Mouse (Mus musculus): ENCODE results near the gene Phrf1. TPM values are rescaled to one million over a fixed set of nuclear protein-coding genes. Genes with fewer than 3 reads are reported as not detected.

Gene Phrf1
- polyA plus RNA-seq, 1 experiment from 2014 or later, result 68.9 TPM

DNA sequence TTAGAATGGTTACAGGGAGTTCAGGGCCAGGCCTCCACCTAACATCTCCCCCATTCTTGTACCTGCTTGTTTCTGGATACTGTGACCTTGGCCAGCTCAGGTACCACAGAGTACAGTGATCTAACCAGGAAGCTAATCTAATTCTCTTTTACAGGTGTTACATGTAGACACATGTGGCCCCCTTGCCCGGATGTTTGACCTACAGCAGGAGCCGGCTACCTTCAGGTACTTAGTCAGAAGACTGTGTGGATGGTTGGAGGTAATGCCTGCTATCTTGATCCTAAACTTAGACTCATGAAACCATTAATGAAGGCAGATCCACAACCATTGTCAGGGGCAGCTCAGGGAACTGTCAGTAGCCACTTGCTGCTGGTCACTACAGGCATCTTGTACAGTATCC lies 32.8 kb upstream of the Phrf1 start:
- H3K36me3 ChIP-seq, result peaks cover 24% of the 10 kb centered on the region
- H3K4me1 ChIP-seq, result peaks cover 28% of the 10 kb centered on the region
- no peaks in the 10 kb centered on the region for H3K27me3 ChIP-seq
- no peak overlapping the region for H3K4me2 ChIP-seq
- 91% methylated on average over 2 of the region's 2 CpGs for WGBS
- H3K9ac ChIP-seq, result no peak overlapping the region
- no peak for ATAC-seq (ENCODE audit: insufficient number of reproducible peaks, low FRiP score, low TSS enrichment, low read depth)
- H3K9me3 ChIP-seq, result no peaks in the 10 kb centered on the region
- no peak overlapping the region for H3K4me3 ChIP-seq
- no peak overlapping the region for H3K27ac ChIP-seq

GRCm38 (mm10) chr7:141196619-141197282 lies 31.8 kb upstream of the Phrf1 start:
- peaks cover 14% of the 10 kb centered on the region for H3K36me3 ChIP-seq
- no peaks in the 10 kb centered on the region for H3K27me3 ChIP-seq
- no peak overlapping the region for H3K9ac ChIP-seq
- no peak overlapping the region for H3K4me2 ChIP-seq
- peaks cover 25% of the 10 kb centered on the region for H3K4me1 ChIP-seq
- H3K27ac ChIP-seq, result no peak overlapping the region
- 88% methylated on average over 8 of the region's 8 CpGs for WGBS
- H3K9me3 ChIP-seq, result no peaks in the 10 kb centered on the region
- no peak overlapping the region for H3K4me3 ChIP-seq
- ATAC-seq (ENCODE audit: insufficient number of reproducible peaks, low FRiP score, low TSS enrichment, low read depth), result no peak

- H3K4me1 ChIP-seq, result peaks cover 11% of the 10 kb centered on the region
- no peaks in the 10 kb centered on the region for H3K27me3 ChIP-seq
- H3K27ac ChIP-seq, result no peak overlapping the region
- no peak overlapping the region for H3K9ac ChIP-seq
- H3K4me3 ChIP-seq, result no peak overlapping the region
- no peaks in the 10 kb centered on the region for H3K9me3 ChIP-seq
- ATAC-seq (ENCODE audit: insufficient number of reproducible peaks, low FRiP score, low TSS enrichment, low read depth), result no peak
- 91% methylated on average over 4 of the region's 4 CpGs for WGBS
- H3K36me3 ChIP-seq, result 0 out of 2 replicates have a peak, but pooled peaks cover 8% of the 10 kb centered on the region
- H3K4me2 ChIP-seq, result no peak overlapping the region
Measured at GRCm38 (mm10) chr7:141198121-141198520, 30.5 kb upstream of the Phrf1 start.

GRCm38 (mm10) chr7:141204546-141204945 lies 24.0 kb upstream of the Phrf1 start:
- 72% methylated on average over 3 of the region's 3 CpGs for WGBS
- Histone ChIP-seq H3K9me3 (no peaks in the 10 kb centered on the region), H3K4me2 (no peak overlapping the region), H3K27me3 (no peaks in the 10 kb centered on the region), H3K9ac (no peak overlapping the region), H3K36me3 (0 out of 2 replicates have a peak, but pooled peaks cover 5% of the 10 kb centered on the region), H3K27ac (no peak overlapping the region), H3K4me1 (no peaks in the 10 kb centered on the region), H3K4me3 (no peak overlapping the region)
- ATAC-seq (ENCODE audit: insufficient number of reproducible peaks, low FRiP score, low TSS enrichment, low read depth), result no peak

DNA sequence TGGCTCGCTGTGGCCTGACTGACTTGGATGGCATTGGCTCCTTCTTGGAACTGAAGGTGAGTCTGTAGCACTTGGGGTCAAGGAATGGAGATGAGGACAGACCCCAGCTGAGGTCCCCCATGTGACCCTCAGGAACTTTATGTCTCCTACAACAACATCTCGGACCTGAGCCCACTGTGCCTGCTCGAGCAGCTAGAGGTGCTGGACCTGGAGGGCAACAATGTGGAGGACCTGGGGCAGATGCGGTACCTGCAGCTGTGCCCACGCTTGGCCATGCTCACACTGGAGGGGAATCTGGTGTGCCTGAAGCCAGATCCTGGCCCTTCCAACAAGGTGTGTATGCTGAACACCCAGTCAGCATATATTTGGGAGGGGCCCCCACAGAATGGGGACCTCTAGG lies 23.1 kb upstream of the Phrf1 start:
- no peaks in the 10 kb centered on the region for H3K27me3 ChIP-seq
- H3K4me3 ChIP-seq, result no peak overlapping the region
- H3K4me1 ChIP-seq, result no peaks in the 10 kb centered on the region
- no peak for ATAC-seq (ENCODE audit: insufficient number of reproducible peaks, low FRiP score, low TSS enrichment, low read depth)
- H3K4me2 ChIP-seq, result no peak overlapping the region
- H3K9me3 ChIP-seq, result no peaks in the 10 kb centered on the region
- H3K36me3 ChIP-seq, result 0 out of 2 replicates have a peak, but pooled peaks cover 3% of the 10 kb centered on the region
- no peak overlapping the region for H3K27ac ChIP-seq
- 83% methylated on average over 5 of the region's 5 CpGs for WGBS
- H3K9ac ChIP-seq, result no peak overlapping the region

GRCm38 (mm10) chr7:141206182-141206937 lies 22.2 kb upstream of the Phrf1 start:
- Histone ChIP-seq H3K9ac (no peak overlapping the region), H3K4me1 (no peaks in the 10 kb centered on the region), H3K36me3 (0 out of 2 replicates have a peak, but pooled peaks cover 3% of the 10 kb centered on the region), H3K9me3 (no peaks in the 10 kb centered on the region), H3K4me3 (no peak overlapping the region), H3K27me3 (no peaks in the 10 kb centered on the region), H3K27ac (no peak overlapping the region), H3K4me2 (no peak overlapping the region)
- 89% methylated on average over 18 of the region's 18 CpGs for WGBS
- no peak for ATAC-seq (ENCODE audit: insufficient number of reproducible peaks, low FRiP score, low TSS enrichment, low read depth)

GRCm38 (mm10) chr7:141209526-141209925 lies 19.1 kb upstream of the Phrf1 start:
- Histone ChIP-seq H3K4me1 (no peaks in the 10 kb centered on the region; the same call in 1 of the 2 replicates), H3K36me3 (no peaks in the 10 kb centered on the region), H3K4me3 (no peak overlapping the region), H3K27me3 (no peaks in the 10 kb centered on the region), H3K9me3 (no peaks in the 10 kb centered on the region), H3K27ac (no peak overlapping the region), H3K4me2 (no peak overlapping the region), H3K9ac (no peak overlapping the region)
- WGBS, result 70% methylated on average over 3 of the region's 3 CpGs
- no peak for ATAC-seq (ENCODE audit: insufficient number of reproducible peaks, low FRiP score, low TSS enrichment, low read depth)

DNA sequence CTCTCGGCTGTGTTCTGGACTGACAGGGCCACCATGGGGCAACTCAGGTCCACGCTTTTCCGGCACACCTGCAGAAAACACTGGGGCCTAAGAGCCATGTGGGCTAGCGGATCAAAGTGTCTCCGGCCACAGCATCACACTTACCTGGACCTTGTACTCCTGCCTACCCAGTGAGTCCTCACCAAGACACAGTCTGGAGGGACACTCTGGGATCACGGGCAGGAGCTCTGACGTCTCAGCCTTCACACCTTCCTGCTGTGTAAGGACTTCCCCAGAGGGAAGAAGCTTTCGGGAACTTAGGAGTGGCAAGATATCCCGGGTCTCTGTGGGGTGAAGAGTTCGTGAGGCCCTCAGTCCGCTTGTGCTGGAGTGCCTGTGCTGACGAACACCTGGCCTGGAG lies 18.4 kb upstream of the Phrf1 start:
- WGBS, result 73% methylated on average over 12 of the region's 12 CpGs
- no peaks in the 10 kb centered on the region for H3K27me3 ChIP-seq
- H3K4me1 ChIP-seq, result peaks cover 4% of the 10 kb centered on the region
- no peaks in the 10 kb centered on the region for H3K36me3 ChIP-seq
- no peak overlapping the region for H3K27ac ChIP-seq
- no peaks in the 10 kb centered on the region for H3K9me3 ChIP-seq
- ATAC-seq (ENCODE audit: insufficient number of reproducible peaks, low FRiP score, low TSS enrichment, low read depth), result no peak
- no peak overlapping the region for H3K4me2 ChIP-seq
- H3K9ac ChIP-seq, result no peak overlapping the region
- H3K4me3 ChIP-seq, result no peak overlapping the region

- Histone ChIP-seq H3K4me3 (no peak overlapping the region), H3K27me3 (no peaks in the 10 kb centered on the region), H3K4me1 (peaks cover 8% of the 10 kb centered on the region), H3K9ac (no peak overlapping the region), H3K9me3 (no peaks in the 10 kb centered on the region), H3K4me2 (no peak overlapping the region), H3K36me3 (no peaks in the 10 kb centered on the region), H3K27ac (no peak overlapping the region)
- WGBS, result 83% methylated on average over 14 of the region's 14 CpGs
- no peak for ATAC-seq (ENCODE audit: insufficient number of reproducible peaks, low FRiP score, low TSS enrichment, low read depth)
Measured at GRCm38 (mm10) chr7:141210606-141211131, 17.9 kb upstream of the Phrf1 start.

GRCm38 (mm10) chr7:141213133-141213532 lies 15.5 kb upstream of the Phrf1 start:
- Histone ChIP-seq H3K4me2 (0 out of 2 replicates have a peak overlapping the region, but pooled peaks have one; percentile 5), H3K9ac (no peak overlapping the region), H3K27ac (peak overlapping the region; percentile 43; the same call in 1 of the 2 replicates), H3K4me1 (peaks cover 31% of the 10 kb centered on the region), H3K4me3 (no peak overlapping the region), H3K36me3 (0 out of 2 replicates have a peak, but pooled peaks cover 3% of the 10 kb centered on the region), H3K9me3 (no peaks in the 10 kb centered on the region), H3K27me3 (no peaks in the 10 kb centered on the region)
- ATAC-seq (ENCODE audit: insufficient number of reproducible peaks, low FRiP score, low TSS enrichment, low read depth), result no peak
- 69% methylated on average over 3 of the region's 3 CpGs for WGBS

DNA sequence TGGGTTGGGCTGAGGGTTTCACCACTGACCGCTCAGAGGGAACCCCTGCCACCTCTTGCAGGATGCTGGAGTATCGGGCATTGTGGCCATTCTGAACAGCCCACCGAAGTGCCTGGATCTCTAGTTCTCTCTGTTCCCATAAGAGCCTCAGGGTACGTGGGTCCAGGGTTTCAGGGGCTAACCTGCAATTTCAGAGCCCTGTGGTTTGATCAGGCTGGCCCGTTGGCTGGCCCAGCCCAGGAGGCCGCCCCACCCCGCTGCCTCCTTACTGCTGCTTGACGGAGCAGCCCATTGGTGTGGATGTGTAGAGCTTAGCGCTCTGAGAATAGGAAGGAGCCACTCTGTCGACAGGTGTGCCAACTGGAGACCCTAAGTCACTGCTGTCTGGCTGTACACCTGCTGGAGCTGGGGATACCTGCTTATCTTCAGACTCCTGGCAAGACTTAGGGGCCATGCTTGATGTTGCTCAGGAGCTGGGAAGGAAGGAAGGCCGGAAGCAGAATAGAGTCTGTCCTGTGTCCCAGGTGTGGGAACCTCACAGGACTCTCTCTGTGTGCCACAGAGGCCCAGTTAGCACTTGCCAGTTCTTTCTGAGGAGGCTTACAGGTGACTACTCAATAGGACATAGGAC lies 14.9 kb upstream of the Phrf1 start, which contains the start of gene Lmntd2:
TSS of gene Lmntd2 (minus strand) at position 476 of the 631 bp plus-strand sequence.
- Histone ChIP-seq H3K27me3 (no peaks in the 10 kb centered on the region), H3K9ac (no peak within 1 kb of the TSS; the same call in 1 of the 2 replicates), H3K4me3 (peak within 1 kb of the TSS; percentile 72), H3K4me2 (peak within 1 kb of the TSS; percentile 97), H3K27ac (peak within 1 kb of the TSS; percentile 84), H3K4me1 (peaks cover 37% of the 10 kb centered on the region), H3K9me3 (no peaks in the 10 kb centered on the region), H3K36me3 (peaks cover 6% of the 10 kb centered on the region; the same call in 1 of the 2 replicates)
- WGBS, result 86% methylated on average over 11 of the region's 11 CpGs
- ATAC-seq (ENCODE audit: insufficient number of reproducible peaks, low FRiP score, low TSS enrichment, low read depth), result no peak
